Mouse (Mus musculus): ENCODE data around the gene Grip2. TPM values are rescaled to one million over a fixed set of nuclear protein-coding genes. Genes with fewer than 3 reads are reported as not detected.

The Grip2 gene
- total RNA-seq, 1 experiment from 2014 or later, result not detected

GRCm38 (mm10) chr6:91804177-91804576 lies 22.9 kb downstream of the Grip2 start:
- ATAC-seq (replicated peaks; ENCODE audit: insufficient number of reproducible peaks, low FRiP score, low TSS enrichment, poor library complexity, severe bottlenecking), result no peak

DNA sequence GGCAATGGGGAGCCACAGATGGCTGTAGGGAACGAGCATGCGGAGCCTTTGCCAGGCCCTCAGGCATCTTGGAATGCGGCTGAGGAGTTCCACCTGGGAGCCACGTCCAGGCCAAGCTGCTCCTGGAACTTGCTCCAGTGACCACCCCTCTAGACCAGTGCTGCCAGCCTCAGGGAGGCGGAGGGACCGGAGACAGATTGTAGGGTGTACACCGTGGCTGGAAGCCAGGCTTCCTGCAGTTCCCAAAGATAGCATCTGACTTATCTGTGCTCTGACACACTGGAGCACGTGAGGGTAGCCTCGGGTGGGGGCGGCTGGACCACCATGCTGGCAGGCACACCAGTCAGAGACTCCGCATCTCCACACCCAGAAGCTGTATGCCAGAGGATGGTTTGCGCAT lies 28.6 kb downstream of the Grip2 start:
- no peak for ATAC-seq (replicated peaks; ENCODE audit: insufficient number of reproducible peaks, low FRiP score, low TSS enrichment, poor library complexity, severe bottlenecking)

GRCm38 (mm10) chr6:91796736-91797135 lies 30.3 kb downstream of the Grip2 start:
- ATAC-seq (replicated peaks; ENCODE audit: insufficient number of reproducible peaks, low FRiP score, low TSS enrichment, poor library complexity, severe bottlenecking), result no peak

DNA sequence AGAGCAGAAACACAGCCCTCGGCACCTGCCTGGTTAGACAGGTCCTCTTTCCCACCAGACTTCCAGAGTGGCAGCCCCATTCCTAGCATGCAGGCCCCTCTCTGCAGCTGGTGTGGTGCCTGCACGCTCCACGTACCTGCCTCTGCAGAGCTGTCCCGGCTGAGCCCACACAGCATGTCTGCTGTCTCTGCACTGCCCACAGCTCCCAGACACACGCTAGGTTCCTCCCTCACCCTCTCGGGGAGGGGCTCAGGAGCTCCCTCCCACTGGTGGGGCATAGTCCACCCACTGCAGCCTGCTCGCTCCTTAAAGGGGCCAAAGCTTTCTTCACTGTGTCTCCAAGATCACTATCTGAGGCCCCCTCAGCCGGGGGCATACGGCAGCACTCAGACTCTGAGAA lies 31.0 kb downstream of the Grip2 start:
- no peak for ATAC-seq (replicated peaks; ENCODE audit: insufficient number of reproducible peaks, low FRiP score, low TSS enrichment, poor library complexity, severe bottlenecking)

- ATAC-seq (replicated peaks; ENCODE audit: insufficient number of reproducible peaks, low FRiP score, low TSS enrichment, poor library complexity, severe bottlenecking), result no peak
Measured at GRCm38 (mm10) chr6:91795640-91796039, 31.4 kb downstream of the Grip2 start.

- no peak for ATAC-seq (replicated peaks; ENCODE audit: insufficient number of reproducible peaks, low FRiP score, low TSS enrichment, poor library complexity, severe bottlenecking)
Measured at GRCm38 (mm10) chr6:91788311-91788798, 38.7 kb downstream of the Grip2 start.

GRCm38 (mm10) chr6:91785018-91785417 lies 42.0 kb downstream of the Grip2 start:
- ATAC-seq (replicated peaks; ENCODE audit: insufficient number of reproducible peaks, low FRiP score, low TSS enrichment, poor library complexity, severe bottlenecking), result no peak

DNA sequence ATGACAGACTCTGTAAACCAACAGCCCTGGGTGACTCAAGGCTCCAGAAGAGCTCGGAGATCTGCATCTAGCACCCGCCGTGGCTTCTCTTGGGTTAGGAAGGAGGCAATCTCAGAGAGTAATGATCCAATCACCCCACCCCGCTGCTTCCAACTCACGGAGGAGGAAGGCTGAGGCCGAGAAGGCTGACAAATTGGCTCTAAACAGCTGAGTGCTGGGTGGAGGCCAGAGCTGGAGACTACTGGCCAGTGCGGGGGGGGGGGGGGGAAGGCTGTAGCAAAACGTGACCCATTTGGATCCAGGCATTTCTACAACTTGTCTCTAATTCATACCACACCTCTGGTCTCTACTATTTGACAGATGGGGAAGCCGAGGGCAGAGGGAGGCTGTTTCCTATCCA lies 47.8 kb downstream of the Grip2 start:
- ATAC-seq (replicated peaks; ENCODE audit: insufficient number of reproducible peaks, low FRiP score, low TSS enrichment, poor library complexity, severe bottlenecking), result no peak

DNA sequence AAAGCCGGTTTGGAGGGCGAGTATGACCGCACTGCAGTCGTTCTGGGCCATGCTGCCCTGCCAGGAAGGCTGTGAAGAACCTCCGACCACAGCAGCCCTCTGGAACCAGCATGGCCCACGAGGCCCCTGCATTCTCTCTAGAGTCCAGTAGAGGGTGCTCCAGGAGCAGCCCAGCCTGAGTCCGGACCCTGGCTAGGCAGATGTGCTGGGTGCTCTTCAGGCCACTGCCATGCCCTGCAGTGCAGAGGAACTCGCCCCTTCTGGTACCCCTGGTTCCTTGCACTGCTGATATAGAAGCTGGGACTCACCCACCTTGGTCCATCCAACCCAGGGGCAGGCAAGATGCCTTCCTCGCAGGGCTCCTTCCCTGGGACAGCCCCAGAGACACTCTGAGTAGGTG lies 50.5 kb downstream of the Grip2 start:
- no peak; the same call in 1 of the 2 replicates for ATAC-seq (replicated peaks; ENCODE audit: insufficient number of reproducible peaks, low FRiP score, low TSS enrichment, poor library complexity, severe bottlenecking)

DNA sequence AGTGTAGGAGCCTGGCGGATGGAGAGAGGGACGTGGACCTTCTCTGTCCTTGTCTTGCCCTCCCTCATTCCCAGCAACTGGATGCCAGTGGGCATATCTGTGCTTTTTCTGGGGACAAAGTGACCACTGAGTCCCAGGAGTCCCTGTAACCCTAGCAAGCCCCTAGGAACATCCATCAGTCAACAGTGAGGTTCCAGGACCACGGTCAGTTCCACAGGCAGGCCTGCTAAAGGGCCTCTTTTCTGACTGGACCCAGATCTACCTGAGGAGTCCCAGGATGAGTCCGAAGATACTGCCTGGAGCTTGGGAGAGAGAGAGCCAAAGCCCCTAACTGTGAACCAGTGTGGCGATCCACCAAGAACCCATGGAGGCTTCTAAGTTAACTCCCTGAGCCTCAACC lies 53.1 kb downstream of the Grip2 start:
- no peak for ATAC-seq (replicated peaks; ENCODE audit: insufficient number of reproducible peaks, low FRiP score, low TSS enrichment, poor library complexity, severe bottlenecking)

GRCm38 (mm10) chr6:91767550-91767949 lies 59.5 kb downstream of the Grip2 start:
- ATAC-seq (replicated peaks; ENCODE audit: insufficient number of reproducible peaks, low FRiP score, low TSS enrichment, poor library complexity, severe bottlenecking), result no peak

GRCm38 (mm10) chr6:91762051-91762742 lies 64.9 kb downstream of the Grip2 start:
- ATAC-seq (replicated peaks; ENCODE audit: insufficient number of reproducible peaks, low FRiP score, low TSS enrichment, poor library complexity, severe bottlenecking), result no peak

DNA sequence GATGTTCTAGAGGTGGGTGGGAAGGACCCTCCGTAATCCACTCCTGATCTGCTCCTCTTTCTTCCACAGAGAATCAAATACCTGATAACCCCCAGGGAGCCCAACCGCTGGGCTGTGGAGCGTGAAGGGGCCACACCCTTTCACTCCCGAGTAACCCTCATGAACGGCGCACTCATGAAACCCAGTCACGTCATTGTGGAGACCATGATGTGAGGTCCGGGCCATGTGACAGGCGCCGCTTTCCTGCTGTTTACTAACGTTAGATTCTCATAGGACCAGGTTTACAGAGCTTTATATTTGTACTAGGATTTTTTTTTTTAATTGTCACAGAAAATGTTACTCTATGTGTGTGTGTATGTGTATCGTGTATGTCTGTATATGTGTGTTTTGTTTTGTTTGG lies 72.2 kb downstream of the Grip2 start:
- ATAC-seq (replicated peaks; ENCODE audit: insufficient number of reproducible peaks, low FRiP score, low TSS enrichment, poor library complexity, severe bottlenecking), result no peak

DNA sequence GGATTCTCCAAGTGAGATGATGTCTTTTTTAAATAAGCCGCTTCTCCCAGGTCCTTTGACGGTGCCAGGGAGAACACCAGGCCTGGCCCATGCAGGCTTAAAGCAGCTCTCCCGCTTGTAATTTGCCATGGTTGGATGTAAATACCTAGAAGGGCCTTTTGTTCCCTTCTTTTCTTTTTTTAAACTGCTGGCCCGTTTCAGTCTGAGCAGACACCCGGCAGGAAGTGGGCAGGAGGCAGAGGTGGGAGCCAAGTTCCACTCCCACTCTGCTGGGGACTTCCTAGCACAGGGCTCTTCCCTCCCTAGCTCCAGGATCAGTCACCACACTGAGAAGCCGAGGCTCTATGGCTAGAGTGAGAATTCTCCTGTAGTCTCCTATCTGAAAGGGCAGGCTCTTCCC lies 73.0 kb downstream of the Grip2 start:
- ATAC-seq (replicated peaks; ENCODE audit: insufficient number of reproducible peaks, low FRiP score, low TSS enrichment, poor library complexity, severe bottlenecking), result no peak

DNA sequence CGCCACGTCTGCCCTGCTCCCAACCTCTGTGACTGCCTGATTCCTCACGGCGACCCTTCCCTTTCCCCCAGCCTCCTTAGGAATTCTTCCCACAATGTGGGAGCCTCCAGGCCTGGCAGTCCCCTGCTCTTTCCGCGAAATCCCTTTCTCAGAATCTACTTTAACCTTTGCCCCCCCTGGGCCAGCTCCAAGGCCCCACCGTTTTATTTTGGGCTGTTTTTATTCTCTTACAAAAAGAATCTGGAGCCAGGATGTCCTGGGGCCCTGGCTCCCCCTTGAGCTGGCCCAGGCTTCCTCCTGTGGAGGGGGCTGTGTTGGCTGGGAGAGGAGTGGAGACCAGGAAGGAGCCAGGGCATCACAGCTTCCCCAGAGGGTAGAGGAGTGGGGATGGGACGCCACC lies 74.2 kb downstream of the Grip2 start:
- ATAC-seq (replicated peaks; ENCODE audit: insufficient number of reproducible peaks, low FRiP score, low TSS enrichment, poor library complexity, severe bottlenecking), result no peak

GRCm38 (mm10) chr6:91750976-91751375 lies 76.1 kb downstream of the Grip2 start:
- ATAC-seq (replicated peaks; ENCODE audit: insufficient number of reproducible peaks, low FRiP score, low TSS enrichment, poor library complexity, severe bottlenecking), result no peak

- no peak for ATAC-seq (replicated peaks; ENCODE audit: insufficient number of reproducible peaks, low FRiP score, low TSS enrichment, poor library complexity, severe bottlenecking)
Measured at GRCm38 (mm10) chr6:91746776-91747175, 80.3 kb downstream of the Grip2 start.

- no peak for ATAC-seq (replicated peaks; ENCODE audit: insufficient number of reproducible peaks, low FRiP score, low TSS enrichment, poor library complexity, severe bottlenecking)
Measured at GRCm38 (mm10) chr6:91745947-91746582, 81.0 kb downstream of the Grip2 start.

DNA sequence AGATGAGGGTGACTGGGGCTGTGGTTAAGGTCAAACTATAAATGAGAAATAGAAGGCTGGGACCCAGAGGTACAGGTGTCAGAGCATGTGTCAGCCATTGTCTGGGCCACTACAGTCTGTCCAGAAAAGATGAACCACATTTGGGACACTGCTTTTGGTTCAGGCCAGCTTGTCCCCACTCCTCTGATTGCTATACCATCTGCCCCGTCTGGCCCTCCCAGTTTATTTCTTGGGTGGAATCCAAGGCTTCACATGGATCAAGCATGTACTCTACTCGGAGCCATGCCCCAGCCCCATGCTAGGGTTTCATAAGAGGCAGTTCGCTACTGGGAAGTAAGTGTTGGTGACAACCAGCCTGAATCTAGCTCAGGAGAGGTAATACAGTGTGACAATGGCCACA lies 81.8 kb downstream of the Grip2 start:
- ATAC-seq (replicated peaks; ENCODE audit: insufficient number of reproducible peaks, low FRiP score, low TSS enrichment, poor library complexity, severe bottlenecking), result no peak

DNA sequence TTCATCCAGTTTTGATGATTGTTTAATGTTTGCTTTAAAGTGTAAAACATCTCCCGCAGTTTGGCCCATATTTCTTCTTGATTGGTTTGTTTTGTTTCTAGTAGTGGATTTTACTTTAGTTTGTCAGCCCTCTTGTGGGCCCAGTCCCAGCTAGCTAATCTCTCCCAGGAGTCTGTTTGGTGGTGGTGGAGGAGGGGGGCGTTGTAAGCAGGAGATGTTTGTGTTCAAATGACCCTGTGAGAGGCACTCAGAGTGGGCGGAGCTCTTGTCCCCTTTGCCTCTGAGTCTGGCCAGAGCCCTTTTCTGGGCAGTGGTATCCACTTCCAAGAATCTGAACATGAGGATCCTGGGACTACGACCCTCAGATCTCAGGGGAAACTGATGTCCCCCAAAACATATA lies 83.2 kb downstream of the Grip2 start:
- no peak for ATAC-seq (replicated peaks; ENCODE audit: insufficient number of reproducible peaks, low FRiP score, low TSS enrichment, poor library complexity, severe bottlenecking)
